ENCODE assay signal across 10 mouse cellular contexts in genomic region chr6:88626462-88626861, GRCm38 (mm10). TPM values are rescaled to one million over a fixed set of nuclear protein-coding genes. Genes with fewer than 3 reads are reported as not detected.
DNase-seq lines count a peak whose midpoint lies in the region; ATAC-seq and TF ChIP-seq lines count a peak whose summit lies in the region.
"Had no signal": no experiment of that assay in that cellular context is flagged by ENCODE, and none has a peak within 500 bp of the region (broad histone marks: within the 10 kb centered on the region; RNA-seq: fewer than 3 reads in every experiment).

No protein-coding gene starts in this region.

- no peak for ATAC-seq in kidney, postnatal 0 days (replicated peaks; ENCODE audit: low FRiP score, low read depth)
- ATAC-seq in kidney, embryonic 16.5 days (ENCODE audit: low FRiP score, low TSS enrichment), result no peak
- no peak for ATAC-seq in heart, postnatal 0 days (ENCODE audit: insufficient read depth, low read depth)
- no peak for ATAC-seq in midbrain, postnatal 0 days (ENCODE audit: low FRiP score)
- ATAC-seq: inflammation-experienced regulatory T-cells, adult 6 months had no signal

- 15% methylated on average over 4 of the region's 4 CpGs for WGBS in kidney, postnatal 0 days
- WGBS in kidney, embryonic 16.5 days, result 14% methylated on average over 4 of the region's 4 CpGs
- WGBS in heart, postnatal 0 days, result 45% methylated on average over 4 of the region's 4 CpGs
- 62% methylated on average over 4 of the region's 4 CpGs for WGBS in midbrain, postnatal 0 days

- no peaks in the 10 kb centered on the region for H3K36me3 ChIP-seq in kidney, postnatal 0 days (ENCODE audit: insufficient read depth, low read length)
- H3K36me3 ChIP-seq in kidney, embryonic 16.5 days (ENCODE audit: insufficient read depth, low read length), result no peaks in the 10 kb centered on the region
- H3K36me3 ChIP-seq in heart, postnatal 0 days (replicated peaks; ENCODE audit: control insufficient read depth, insufficient read depth, low read length), result no peaks in the 10 kb centered on the region
- H3K36me3 ChIP-seq in midbrain, postnatal 0 days (ENCODE audit: insufficient read depth, low read length), result no peaks in the 10 kb centered on the region

- H3K27ac ChIP-seq in kidney, postnatal 0 days, result no peak overlapping the region
- H3K27ac ChIP-seq in kidney, embryonic 16.5 days (ENCODE audit: low read length), result no peak overlapping the region
- H3K27ac ChIP-seq in heart, postnatal 0 days (ENCODE audit: low read depth), result peak overlapping the region; percentile 89
- H3K27ac ChIP-seq in midbrain, postnatal 0 days (ENCODE audit: low read depth, low read length), result 0 out of 2 replicates have a peak overlapping the region, but pooled peaks have one; percentile 38

- peaks cover 5% of the 10 kb centered on the region; the same call in 1 of the 2 replicates for H3K4me1 ChIP-seq in kidney, postnatal 0 days (replicated peaks; ENCODE audit: insufficient read depth, low read length)
- H3K4me1 ChIP-seq in kidney, embryonic 16.5 days (ENCODE audit: insufficient read depth, low read length), result peaks cover 13% of the 10 kb centered on the region; the same call in 1 of the 2 replicates
- H3K4me1 ChIP-seq in heart, postnatal 0 days (ENCODE audit: control insufficient read depth, insufficient read depth), result peaks cover 8% of the 10 kb centered on the region
- no peaks in the 10 kb centered on the region for H3K4me1 ChIP-seq in midbrain, postnatal 0 days (ENCODE audit: insufficient read depth, low read length)

- no peak overlapping the region for H3K4me3 ChIP-seq in kidney, postnatal 0 days (replicated peaks; ENCODE audit: low read depth, low read length)
- no peak overlapping the region for H3K4me3 ChIP-seq in kidney, embryonic 16.5 days (ENCODE audit: low read length)
- H3K4me3 ChIP-seq in heart, postnatal 0 days (ENCODE audit: low read depth, low read length), result peak overlapping the region; percentile 47
- no peak overlapping the region for H3K4me3 ChIP-seq in midbrain, postnatal 0 days (ENCODE audit: low read depth, low read length)

- peak; percentile 15 for DNase-seq in cerebellum, adult 9-11 months
- no peak for DNase-seq in cerebellum, postnatal 36 days
- DNase-seq in kidney, postnatal 0 days (ENCODE audit: low spot score), result peak; percentile 10
- DNase-seq in heart, postnatal 0 days (ENCODE audit: low spot score), result peak; percentile 20
- DNase-seq in midbrain, postnatal 0 days (ENCODE audit: low spot score), result no peak
- no peak for DNase-seq in c-Kit-positive CD71-positive TER-119-positive erythroid progenitor cells, embryonic 14.5 days (ENCODE audit: low spot score)
- no peak for DNase-seq in cerebellum, adult 11-12 months

- H3K9me3 ChIP-seq in kidney, postnatal 0 days (replicated peaks; ENCODE audit: low read length), result no peaks in the 10 kb centered on the region
- H3K9me3 ChIP-seq in kidney, embryonic 16.5 days (ENCODE audit: low read length), result no peaks in the 10 kb centered on the region
- no peaks in the 10 kb centered on the region for H3K9me3 ChIP-seq in heart, postnatal 0 days (replicated peaks; ENCODE audit: control insufficient read depth, low read length)
- no peaks in the 10 kb centered on the region for H3K9me3 ChIP-seq in midbrain, postnatal 0 days (ENCODE audit: low read length)

- TF ChIP-seq CTCF in kidney, postnatal 0 days (IDR thresholded peaks at IDR 0.05; ENCODE audit: low read depth), result no peak
- TF ChIP-seq CTCF in heart, postnatal 0 days (IDR thresholded peaks at IDR 0.05; ENCODE audit: low read depth), result no peak
- TF ChIP-seq CTCF in midbrain, postnatal 0 days (IDR thresholded peaks at IDR 0.05), result no peak

- TF ChIP-seq EP300 in heart, postnatal 0 days (IDR thresholded peaks at IDR 0.05; ENCODE audit: low read depth), result no peak

- H3K27me3 ChIP-seq in kidney, postnatal 0 days (ENCODE audit: insufficient read depth, low read length), result peaks cover 3% of the 10 kb centered on the region; the same call in 1 of the 2 replicates
- no peaks in the 10 kb centered on the region for H3K27me3 ChIP-seq in kidney, embryonic 16.5 days (ENCODE audit: insufficient read depth, low read length)
- H3K27me3 ChIP-seq in heart, postnatal 0 days (ENCODE audit: control insufficient read depth, insufficient read depth, low read length), result no peaks in the 10 kb centered on the region
- no peaks in the 10 kb centered on the region for H3K27me3 ChIP-seq in midbrain, postnatal 0 days (ENCODE audit: insufficient read depth, low read length)

- no peak overlapping the region for H3K9ac ChIP-seq in kidney, postnatal 0 days (ENCODE audit: low read depth, low read length)
- no peak overlapping the region for H3K9ac ChIP-seq in kidney, embryonic 16.5 days (replicated peaks; ENCODE audit: low read length)
- peak overlapping the region; percentile 68 for H3K9ac ChIP-seq in heart, postnatal 0 days (replicated peaks; ENCODE audit: low read depth, low read length)
- H3K9ac ChIP-seq in midbrain, postnatal 0 days (replicated peaks; ENCODE audit: low read length, poor library complexity, severe bottlenecking), result 0 out of 2 replicates have a peak overlapping the region, but pooled peaks have one; percentile 71

- no peak overlapping the region; the same call in 1 of the 2 replicates for H3K4me2 ChIP-seq in kidney, postnatal 0 days (ENCODE audit: low read length)
- no peak overlapping the region for H3K4me2 ChIP-seq in kidney, embryonic 16.5 days (replicated peaks; ENCODE audit: low read depth, low read length)
- peak overlapping the region; percentile 57 for H3K4me2 ChIP-seq in heart, postnatal 0 days (ENCODE audit: low read depth, low read length)
- no peak overlapping the region for H3K4me2 ChIP-seq in midbrain, postnatal 0 days (ENCODE audit: low read depth, low read length, poor library complexity, severe bottlenecking)

RNA-seq across cellular contexts. Expression of gene Kbtbd12, which starts 11.3 kb away (rescaled TPM):
- 0.14 TPM in 1 of 2 replicates, not detected in the other for polyA plus RNA-seq in kidney, postnatal 0 days (2015; fragmentation: Nextera tagmentation; extraction: Ambion mirVana)
- polyA plus RNA-seq in kidney, embryonic 16.5 days (2015; fragmentation: Nextera tagmentation; extraction: Ambion mirVana), result 0.84 TPM in 1 of 2 replicates, not detected in the other
- 16.1 and 46.4 TPM in 2 replicates for total RNA-seq in heart, postnatal 0 days (2014; rRNA removed; ENCODE audit: low replicate concordance)
- 52.1 and 54.2 TPM in 2 replicates for polyA plus RNA-seq in heart, postnatal 0 days (2015; fragmentation: Nextera tagmentation; extraction: Ambion mirVana)
- total RNA-seq in midbrain, postnatal 0 days (2014; rRNA removed), result 0.16 and 0.38 TPM in 2 replicates
- 0.25 TPM in 1 of 2 replicates, not detected in the other for polyA plus RNA-seq in midbrain, postnatal 0 days (2015; fragmentation: Nextera tagmentation; extraction: Ambion mirVana)
- total RNA-seq: monocyte, adult 5-6 weeks had no signal
- polyA plus RNA-seq: inflammation-experienced regulatory T-cells, adult 6 months had no signal

Comparison
In these comparisons a context has a peak if more than half of its experiments do, and no peak if none do; other contexts are left out.
1. DNase-seq: peak in cerebellum, adult 9-11 months (single experiment), kidney, postnatal 0 days (single experiment) and heart, postnatal 0 days (single experiment); none in cerebellum, postnatal 36 days (0 of 2), midbrain, postnatal 0 days (single experiment), c-Kit-positive CD71-positive TER-119-positive erythroid progenitor cells, embryonic 14.5 days (single experiment) and cerebellum, adult 11-12 months (single experiment).
2. H3K27ac ChIP-seq: peak in heart, postnatal 0 days (single experiment) and midbrain, postnatal 0 days (single experiment); none in kidney, postnatal 0 days (single experiment) and kidney, embryonic 16.5 days (single experiment).
3. H3K9ac ChIP-seq: peak in heart, postnatal 0 days (single experiment) and midbrain, postnatal 0 days (single experiment); none in kidney, postnatal 0 days (single experiment) and kidney, embryonic 16.5 days (single experiment).
4. RNA of gene Kbtbd12, which starts 11.3 kb away (polyA plus RNA-seq): 52.1 to 54.2 TPM in heart, postnatal 0 days; 0.84 TPM in kidney, embryonic 16.5 days, 0.25 TPM in midbrain, postnatal 0 days and 0.14 TPM in kidney, postnatal 0 days; every median in the first group is over 10 times any median in the second.